Mouse (Mus musculus) lung, embryonic 15.5 days (tissue): ENCODE data around the gene Ift172. TPM values are rescaled to one million over a fixed set of nuclear protein-coding genes. Genes with fewer than 3 reads are reported as not detected.
A peak's percentile ranks its signal among the peaks of the same experiment; 100 is the strongest.
"Not testable (repeated sequence)": the region's sequence is repeated elsewhere in the genome, so short reads cannot be mapped to it uniquely, and the experiment has no call there.

ENCODE experiments used
- ATAC-seq: fragments of 200-750 bp; cut with Nextera tagmentation; 2 replicates; pipeline ENCODE4 v1.8.0; 2017; ENCODE audit warnings: moderate number of reproducible peaks, borderline replicate concordance; ENCODE audit not compliant: low FRiP score, low TSS enrichment; ENCODE audit errors: extremely low read depth
- H3K27ac ChIP-seq: fragments of 300-500 bp; sonication (generic); 2 replicates; pipeline ENCODE4 v1.5.1; 2015; ENCODE audit warnings: moderate library complexity, mild to moderate bottlenecking, inconsistent platforms
- H3K27me3 ChIP-seq: fragments of 300-500 bp; sonication (generic); 2 replicates; pipeline ENCODE4 v1.6.1; 2015; ENCODE audit warnings: inconsistent platforms
- H3K36me3 ChIP-seq: fragments of 300-500 bp; sonication (generic); 2 replicates; pipeline ENCODE4 v1.6.1; 2015; ENCODE audit warnings: inconsistent platforms
- H3K4me1 ChIP-seq: fragments of 300-500 bp; sonication (generic); 2 replicates; pipeline ENCODE4 v1.6.1; 2015; ENCODE audit warnings: inconsistent platforms
- H3K4me2 ChIP-seq: fragments of 300-500 bp; sonication (generic); 2 replicates; pipeline ENCODE4 v1.6.1; 2015; ENCODE audit warnings: inconsistent platforms, mild to moderate bottlenecking, moderate library complexity
- H3K4me3 ChIP-seq: fragments of 300-500 bp; sonication (generic); 2 replicates; pipeline ENCODE4 v1.5.1; 2015; ENCODE audit warnings: mild to moderate bottlenecking, inconsistent platforms
- H3K9ac ChIP-seq: fragments of 300-500 bp; sonication (generic); 2 replicates; pipeline ENCODE4 v1.6.1; 2015; ENCODE audit warnings: inconsistent platforms
- H3K9me3 ChIP-seq: fragments of 300-500 bp; sonication (generic); 2 replicates; pipeline ENCODE4 v1.6.1; 2016; ENCODE audit warnings: inconsistent platforms
- WGBS: fragments of 180-500 bp; shearing (Covaris S2); methylation state at CpG from one replicate; pipeline ENCODE4 v1.1.7; 2015; 5-methylcytosine and 5-hydroxymethylcytosine counted together
- polyA plus RNA-seq: library from polyadenylated mRNA; unstranded; fragments of >200 nt; fragmentation: Nextera tagmentation; extraction: Ambion mirVana; gene quantifications from 2 replicates; pipeline ENCODE4 v1.2.1, GENCODE M21; 2015

Gene Ift172
- polyA plus RNA-seq, 1 experiment from 2014 or later, result 33.8 TPM

DNA sequence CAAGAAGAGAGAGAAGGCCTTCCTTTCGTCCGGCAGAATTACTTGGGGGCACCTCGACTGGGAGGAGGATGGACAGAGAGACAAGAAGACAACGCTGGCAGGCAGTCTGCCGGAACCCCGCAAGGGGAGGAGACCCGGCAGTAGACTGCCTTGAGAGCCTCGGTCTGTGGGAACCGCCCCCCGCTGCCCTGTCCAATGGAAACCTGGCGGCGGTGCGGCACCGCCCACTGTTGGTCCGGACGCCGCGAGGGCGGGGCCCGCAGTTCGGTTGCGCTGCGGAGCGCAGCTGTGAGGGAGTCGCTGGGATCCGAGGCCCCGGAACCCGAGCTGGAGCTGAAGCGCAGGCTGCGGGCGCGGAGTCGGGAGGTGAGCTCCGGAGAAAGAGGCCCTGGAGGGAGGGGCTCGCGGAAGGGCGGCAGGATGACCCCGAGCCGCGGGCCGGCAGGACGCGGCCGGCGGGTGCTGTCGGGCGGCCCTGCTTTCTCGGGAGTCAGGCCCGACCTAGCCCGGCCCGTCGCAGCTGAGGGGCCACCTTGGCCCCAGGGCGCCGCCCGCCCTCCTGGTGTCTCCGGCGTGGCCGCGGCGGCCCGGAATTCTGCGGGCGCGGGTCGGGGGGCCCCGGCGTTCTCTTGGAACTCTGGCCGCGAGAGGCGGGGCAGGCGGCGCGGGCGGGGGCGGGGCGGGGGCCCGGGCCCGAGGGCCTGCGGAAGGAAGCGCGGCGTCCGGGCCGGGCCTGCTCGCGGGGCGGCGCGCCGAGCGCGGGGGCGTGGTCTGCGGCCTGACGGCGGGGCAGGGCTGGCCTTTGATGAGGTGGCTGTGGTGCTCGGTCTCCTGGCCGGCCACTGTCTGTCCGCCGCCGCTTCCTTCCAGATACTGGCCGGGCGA is 50.0 kb downstream of the Ift172 start, which contains the start of the genes Nrbp1 and Gm9970:
Gene Nrbp1, plus strand, starts transcription at position 228 of the 885 bp plus-strand sequence.
Gene Gm9970, minus strand, starts transcription at position 596 of the 885 bp plus-strand sequence.
- under 1% methylated on average over 85 of the region's 103 CpGs for WGBS
- Histone ChIP-seq H3K36me3 (peaks cover 23% of the 10 kb centered on the region), H3K4me1 (peaks cover 9% of the 10 kb centered on the region)

DNA sequence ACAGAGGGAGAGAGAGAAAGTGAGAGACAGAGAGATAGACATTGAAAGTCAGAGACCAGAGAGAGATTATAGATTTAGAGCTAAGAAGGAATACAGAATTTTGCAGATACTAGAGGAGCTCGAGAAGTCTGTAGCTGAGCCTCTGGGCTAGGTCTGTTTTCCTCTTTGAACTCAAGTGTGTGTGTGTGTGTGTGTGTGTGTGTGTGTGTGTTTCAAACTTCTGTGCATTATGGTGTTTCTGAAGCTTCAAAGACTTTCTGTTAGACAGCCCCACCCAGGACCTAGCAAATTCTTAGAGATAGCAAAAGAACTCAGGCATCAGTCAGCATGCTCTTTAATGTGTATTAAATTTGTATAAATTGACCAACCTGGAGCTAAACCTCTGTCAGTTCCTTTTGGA is 64.3 kb downstream of the Ift172 start:
- no peaks in the 10 kb centered on the region for H3K36me3 ChIP-seq
- WGBS, result 63% methylated on average over 1 of the region's 1 CpGs
- H3K9ac ChIP-seq, result no peak overlapping the region
- no peak overlapping the region for H3K27ac ChIP-seq
- no peaks in the 10 kb centered on the region for H3K27me3 ChIP-seq
- H3K4me2 ChIP-seq, result no peak overlapping the region
- no peak for ATAC-seq
- H3K4me3 ChIP-seq, result no peak overlapping the region
- H3K4me1 ChIP-seq, result peaks cover 1% of the 10 kb centered on the region; the same call in 1 of the 2 replicates
- no peaks in the 10 kb centered on the region for H3K9me3 ChIP-seq

More for the DNA sequence above, 50.0 kb downstream of the Ift172 start, which contains the start of the genes Nrbp1 and Gm9970:
- peak within 1 kb of the TSS; percentile 98 for H3K9ac ChIP-seq
- H3K4me3 ChIP-seq, result peak within 1 kb of the TSS; percentile 94
- no peaks in the 10 kb centered on the region for H3K27me3 ChIP-seq
- ATAC-seq, result peak; percentile 99
- peak within 1 kb of the TSS; percentile 92 for H3K4me2 ChIP-seq
- no peaks in the 10 kb centered on the region for H3K9me3 ChIP-seq
- H3K27ac ChIP-seq, result peak within 1 kb of the TSS; percentile 99

GRCm38 (mm10) chr5:31222696-31223095 is 68.2 kb downstream of the Ift172 start:
- Histone ChIP-seq H3K27me3 (no peaks in the 10 kb centered on the region), H3K27ac (no peak overlapping the region), H3K36me3 (no peaks in the 10 kb centered on the region), H3K9me3 (no peaks in the 10 kb centered on the region), H3K9ac (no peak overlapping the region), H3K4me1 (peaks cover 14% of the 10 kb centered on the region), H3K4me3 (no peak overlapping the region), H3K4me2 (no peak overlapping the region)
- WGBS, result 89% methylated on average over 9 of the region's 9 CpGs
- ATAC-seq, result no peak

DNA sequence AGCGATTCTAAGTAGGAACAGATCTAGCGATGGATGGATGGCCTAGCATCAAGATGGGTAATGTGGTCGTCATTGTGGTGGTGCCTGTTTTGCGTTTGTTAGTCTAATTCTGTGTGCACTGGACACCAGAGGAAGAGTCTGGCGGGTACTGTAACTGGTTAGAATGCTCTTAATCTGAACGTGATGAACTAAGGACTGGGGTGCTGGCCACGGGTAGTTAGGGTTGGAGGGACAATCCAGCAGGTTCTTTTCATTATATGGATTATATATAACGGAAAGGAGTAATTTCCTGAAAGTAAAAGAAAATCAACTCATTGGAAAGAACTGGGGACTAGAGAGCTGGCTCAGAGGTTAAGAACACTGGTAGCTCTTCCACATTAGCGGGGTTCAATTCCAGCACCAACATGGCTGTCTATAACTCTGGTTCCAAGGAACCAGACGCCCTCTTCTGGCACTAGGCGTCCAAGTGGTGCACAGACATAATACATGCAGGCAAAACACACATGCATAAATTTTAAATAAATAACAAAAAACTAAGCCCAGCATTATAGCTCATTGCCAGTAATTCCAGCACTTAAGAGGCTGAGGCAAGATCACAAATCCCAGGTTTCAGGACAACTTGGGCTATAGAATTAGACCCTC is 69.5 kb downstream of the Ift172 start:
- Histone ChIP-seq H3K4me2 (peak overlapping the region; percentile 73), H3K27ac (peak overlapping the region; percentile 83), H3K36me3 (no peaks in the 10 kb centered on the region), H3K27me3 (no peaks in the 10 kb centered on the region), H3K9me3 (no peaks in the 10 kb centered on the region), H3K4me1 (peaks cover 14% of the 10 kb centered on the region), H3K4me3 (peak overlapping the region; percentile 89), H3K9ac (peak overlapping the region; percentile 84)
- 14% methylated on average over 11 of the region's 11 CpGs for WGBS
- ATAC-seq, result no peak

GRCm38 (mm10) chr5:31220448-31221303 is 70.2 kb downstream of the Ift172 start, which contains the start of gene Ppm1g:
Gene Ppm1g (minus strand): TSS chr5:31220687.
- peak within 1 kb of the TSS; percentile 89 for H3K4me3 ChIP-seq
- ATAC-seq, result peak; percentile 97
- peak within 1 kb of the TSS; percentile 84 for H3K9ac ChIP-seq
- peak within 1 kb of the TSS; percentile 73 for H3K4me2 ChIP-seq
- H3K27ac ChIP-seq, result peak within 1 kb of the TSS; percentile 88
- WGBS, result under 1% methylated on average over 67 of the region's 70 CpGs
- H3K36me3 ChIP-seq, result no peaks in the 10 kb centered on the region
- no peaks in the 10 kb centered on the region for H3K27me3 ChIP-seq
- H3K9me3 ChIP-seq, result no peaks in the 10 kb centered on the region
- H3K4me1 ChIP-seq, result peaks cover 14% of the 10 kb centered on the region

- peak overlapping the region; percentile 84 for H3K9ac ChIP-seq
- peak; percentile 60 for ATAC-seq
- no peaks in the 10 kb centered on the region for H3K36me3 ChIP-seq
- peak overlapping the region; percentile 88 for H3K27ac ChIP-seq
- peaks cover 14% of the 10 kb centered on the region for H3K4me1 ChIP-seq
- H3K4me2 ChIP-seq, result peak overlapping the region; percentile 73
- H3K9me3 ChIP-seq, result no peaks in the 10 kb centered on the region
- peak overlapping the region; percentile 89 for H3K4me3 ChIP-seq
- no peaks in the 10 kb centered on the region for H3K27me3 ChIP-seq
- WGBS, result under 1% methylated on average over 40 of the region's 40 CpGs
These were observed 70.9 kb downstream of the Ift172 start for GRCm38 (mm10) chr5:31219911-31220447.

GRCm38 (mm10) chr5:31219474-31219873 is 71.4 kb downstream of the Ift172 start:
- Histone ChIP-seq H3K4me2 (peak overlapping the region; percentile 73), H3K4me1 (peaks cover 14% of the 10 kb centered on the region), H3K27me3 (no peaks in the 10 kb centered on the region), H3K9ac (peak overlapping the region; percentile 84), H3K4me3 (peak overlapping the region; percentile 89), H3K36me3 (no peaks in the 10 kb centered on the region), H3K9me3 (no peaks in the 10 kb centered on the region), H3K27ac (peak overlapping the region; percentile 88)
- ATAC-seq, result no peak
- 2% methylated on average over 11 of the region's 11 CpGs for WGBS

DNA sequence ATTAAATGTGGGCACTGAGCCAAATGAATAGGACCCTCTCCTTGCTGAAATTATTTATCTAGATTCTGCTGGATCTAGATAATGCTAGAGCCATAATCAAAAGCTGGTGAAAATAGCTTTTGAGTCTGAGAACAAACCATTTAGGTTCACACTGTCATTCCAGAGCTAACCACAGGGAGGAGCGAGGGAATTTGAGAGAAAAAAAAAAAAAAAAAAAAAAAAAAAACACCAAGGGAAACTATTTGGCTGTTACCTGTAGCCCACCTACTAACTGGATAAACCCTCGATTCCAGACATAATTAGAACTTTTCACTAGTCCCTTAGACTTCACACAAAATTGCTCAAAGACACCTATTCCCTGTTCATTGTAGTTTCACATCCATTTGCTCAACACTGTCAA is 71.8 kb downstream of the Ift172 start:
- WGBS, result 0% methylated on average over 2 of the region's 2 CpGs
- Histone ChIP-seq H3K9ac (0 out of 2 replicates have a peak overlapping the region, but pooled peaks have one; percentile 9), H3K27me3 (no peaks in the 10 kb centered on the region), H3K4me1 (peaks cover 14% of the 10 kb centered on the region), H3K27ac (peak overlapping the region; percentile 31; the same call in 1 of the 2 replicates), H3K9me3 (no peaks in the 10 kb centered on the region), H3K4me2 (peak overlapping the region; percentile 73), H3K36me3 (no peaks in the 10 kb centered on the region), H3K4me3 (peak overlapping the region; percentile 89)
- no peak for ATAC-seq

- 55% methylated on average over 7 of the region's 7 CpGs for WGBS
- H3K4me3 ChIP-seq, result 0 out of 2 replicates have a peak overlapping the region, but pooled peaks have one; percentile 3
- no peaks in the 10 kb centered on the region for H3K9me3 ChIP-seq
These were observed 72.6 kb downstream of the Ift172 start for GRCm38 (mm10) chr5:31218294-31218693.

GRCm38 (mm10) chr5:31216554-31216953 is 74.4 kb downstream of the Ift172 start:
- not testable (repeated sequence) for H3K9me3 ChIP-seq, H3K27ac ChIP-seq, ATAC-seq, H3K27me3 ChIP-seq, H3K36me3 ChIP-seq, H3K9ac ChIP-seq, H3K4me3 ChIP-seq, H3K4me2 ChIP-seq
- WGBS, result 86% methylated on average over 6 of the region's 6 CpGs
- H3K4me1 ChIP-seq, result peaks cover 12% of the 10 kb centered on the region

More at GRCm38 (mm10) chr5:31218294-31218693, 72.6 kb downstream of the Ift172 start:
- Histone ChIP-seq H3K4me1 (peaks cover 14% of the 10 kb centered on the region), H3K27me3 (no peaks in the 10 kb centered on the region), H3K9ac (no peak overlapping the region), H3K4me2 (peak overlapping the region; percentile 73; the same call in 1 of the 2 replicates), H3K36me3 (no peaks in the 10 kb centered on the region), H3K27ac (peak overlapping the region; percentile 55; the same call in 1 of the 2 replicates)
- no peak for ATAC-seq

DNA sequence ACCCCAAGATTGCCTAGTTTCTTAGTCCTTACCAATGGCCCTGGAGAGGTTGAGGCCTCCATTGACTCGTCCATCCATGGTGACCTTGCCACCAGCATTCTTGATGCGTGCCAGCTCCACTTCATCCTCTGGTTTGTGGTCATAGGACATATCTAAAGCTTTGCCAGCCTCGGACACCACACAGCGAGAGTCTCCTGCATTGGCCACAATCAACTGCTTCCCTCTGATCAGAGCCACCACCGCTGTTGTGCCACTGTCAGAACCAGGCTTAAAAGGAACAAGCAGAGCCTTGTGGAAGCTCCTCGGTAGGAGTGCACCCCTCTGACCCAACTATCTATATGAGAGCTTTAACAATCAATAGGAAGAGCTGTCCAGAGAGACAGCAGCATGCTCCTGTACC is 86.5 kb downstream of the Ift172 start:
- peaks cover 61% of the 10 kb centered on the region for H3K36me3 ChIP-seq
- H3K4me2 ChIP-seq, result no peak overlapping the region
- no peak for ATAC-seq
- H3K27ac ChIP-seq, result no peak overlapping the region
- 0 out of 2 replicates have a peak, but pooled peaks cover 3% of the 10 kb centered on the region for H3K9me3 ChIP-seq
- peaks cover 22% of the 10 kb centered on the region for H3K4me1 ChIP-seq
- WGBS, result 92% methylated on average over 6 of the region's 6 CpGs
- H3K4me3 ChIP-seq, result no peak overlapping the region
- H3K27me3 ChIP-seq, result no peaks in the 10 kb centered on the region
- no peak overlapping the region for H3K9ac ChIP-seq
